ENCODE assay signal across 14 mouse cellular contexts in the genomic region with DNA sequence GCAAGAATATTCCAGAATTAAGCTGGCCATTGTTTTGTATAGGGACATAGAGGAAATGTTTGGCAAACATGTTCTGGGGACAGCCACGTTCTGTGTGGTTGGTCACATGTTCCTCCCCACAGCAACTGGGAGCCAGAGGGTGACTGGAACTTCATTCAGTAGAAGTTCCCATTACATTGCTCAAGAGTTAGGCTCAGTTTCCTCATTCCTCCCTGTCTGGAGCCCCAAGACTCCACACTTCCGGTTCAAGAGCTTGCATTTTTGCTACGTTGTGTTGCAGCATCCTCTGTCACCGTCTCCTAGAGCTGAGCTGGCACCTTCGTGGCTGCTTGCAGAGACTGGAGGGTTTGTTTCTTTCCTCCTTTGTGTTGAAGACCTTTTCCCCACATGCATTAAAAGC. TPM values are rescaled to one million over a fixed set of nuclear protein-coding genes. Genes with fewer than 3 reads are reported as not detected.
DNase-seq lines count a peak whose midpoint lies in the region; ATAC-seq and TF ChIP-seq lines count a peak whose summit lies in the region.
"Had no signal": no experiment of that assay in that cellular context is flagged by ENCODE, and none has a peak within 500 bp of the region (broad histone marks: within the 10 kb centered on the region; RNA-seq: fewer than 3 reads in every experiment).

No protein-coding gene starts in this region.

- no peaks in the 10 kb centered on the region for H3K36me3 ChIP-seq in liver, embryonic 14.5 days (replicated peaks; ENCODE audit: control insufficient read depth, insufficient read depth, low read depth)
- H3K36me3 ChIP-seq: embryonic facial prominence, embryonic 12.5 days; forebrain, embryonic 12.5 days; hindbrain, embryonic 13.5 days had no signal

- H3K27me3 ChIP-seq in liver, embryonic 14.5 days (ENCODE audit: control insufficient read depth, insufficient read depth, low read length) = no peaks in the 10 kb centered on the region
- H3K27me3 ChIP-seq: embryonic facial prominence, embryonic 12.5 days; forebrain, embryonic 12.5 days; hindbrain, embryonic 13.5 days had no signal

- WGBS in liver, embryonic 14.5 days (ENCODE audit: insufficient replicate concordance) = 40% methylated on average over 5 of the region's 5 CpGs

- no peak overlapping the region for H3K4me3 ChIP-seq in liver, embryonic 14.5 days (ENCODE audit: insufficient read depth in 1 of 2, low read depth in 2 of 2, low read length in 2 of 2)
- H3K4me3 ChIP-seq: embryonic facial prominence, embryonic 12.5 days; forebrain, embryonic 12.5 days; hindbrain, embryonic 13.5 days had no signal

- H3K27ac ChIP-seq in liver, embryonic 14.5 days = no peak overlapping the region
- H3K27ac ChIP-seq: embryonic facial prominence, embryonic 12.5 days; forebrain, embryonic 12.5 days; hindbrain, embryonic 13.5 days had no signal

- no peak overlapping the region for H3K4me2 ChIP-seq in liver, embryonic 14.5 days (ENCODE audit: low read depth)
- H3K4me2 ChIP-seq: embryonic facial prominence, embryonic 12.5 days; forebrain, embryonic 12.5 days; hindbrain, embryonic 13.5 days had no signal

- peak; percentile 35; the same call in 1 of the 2 replicates for ATAC-seq in liver, embryonic 14.5 days (ENCODE audit: insufficient read depth)
- ATAC-seq: midbrain, embryonic 16.5 days had no signal

- H3K9me3 ChIP-seq in liver, embryonic 14.5 days (ENCODE audit: control insufficient read depth, low read length) = no peaks in the 10 kb centered on the region
- H3K9me3 ChIP-seq: embryonic facial prominence, embryonic 12.5 days; forebrain, embryonic 12.5 days; hindbrain, embryonic 13.5 days had no signal

- DNase-seq in layer of hippocampus, adult 11-12 months (ENCODE audit: low spot score) = peak; percentile 30
- DNase-seq in layer of hippocampus, postnatal 36 days = no peak
- peak; percentile 55 for DNase-seq in brain, adult 2 months (ENCODE audit: low read depth, low spot score)
- DNase-seq in liver, embryonic 14.5 days (ENCODE audit: low read depth in 3 of 3, low spot score in 3 of 3) = peak in 1 of 3 experiments; percentile 3
- DNase-seq in monocyte, adult 2 months (ENCODE audit: low read depth in 1 of 2, low spot score in 2 of 2) = peak; percentile 55 to 65
- no peak for DNase-seq in T-cell, adult 2 months (ENCODE audit: low spot score)
- no peak for DNase-seq in gastrocnemius, postnatal 10 days
- DNase-seq: cerebellum, adult 2 months; kidney, adult 9 months; thymus, postnatal 14 days had no signal

- no peak overlapping the region for H3K9ac ChIP-seq in liver, embryonic 14.5 days (replicated peaks)
- H3K9ac ChIP-seq: embryonic facial prominence, embryonic 12.5 days; forebrain, embryonic 12.5 days; hindbrain, embryonic 13.5 days had no signal

- TF ChIP-seq CTCF in liver, embryonic 14.5 days (IDR thresholded peaks at IDR 0.05; ENCODE audit: low read depth) = no peak

- no peak for TF ChIP-seq EP300 in liver, embryonic 14.5 days (IDR thresholded peaks at IDR 0.05; ENCODE audit: low read depth)

- no peaks in the 10 kb centered on the region for H3K4me1 ChIP-seq in liver, embryonic 14.5 days (replicated peaks; ENCODE audit: control insufficient read depth in 2 of 2, insufficient read depth in 2 of 2, low read length in 1 of 2)
- H3K4me1 ChIP-seq: embryonic facial prominence, embryonic 12.5 days; hindbrain, embryonic 13.5 days had no signal

RNA-seq across cellular contexts. Expression of gene Adgb, which starts 15.1 kb away (rescaled TPM):
- under 1 TPM; 0.40 to 0.56 TPM for total RNA-seq in layer of hippocampus, postnatal 36 days (2021)
- polyA plus RNA-seq in liver, embryonic 14.5 days (2012; rRNA removed) = 0.42 and 0.49 TPM in 2 replicates
- 0.30 and 0.35 TPM in 2 replicates for polyA plus RNA-seq in liver, embryonic 14.5 days (2014; fragmentation: Nextera tagmentation; extraction: Ambion mirVana)
- total RNA-seq in gastrocnemius, postnatal 10 days (2021) = under 1 TPM in 1 of 2 experiments, not detected in 1; 0.09 TPM

Comparison
In these comparisons a context has a peak if more than half of its experiments do, and no peak if none do; other contexts are left out.
1. DNase-seq: peak in layer of hippocampus, adult 11-12 months (single experiment), brain, adult 2 months (single experiment) and monocyte, adult 2 months (2 of 2); none in layer of hippocampus, postnatal 36 days (0 of 2), T-cell, adult 2 months (single experiment) and gastrocnemius, postnatal 10 days (single experiment).